Mouse (Mus musculus): ENCODE measurements around the gene Mmd.

Gene Mmd

GRCm38 (mm10) chr11:90249025-90249650 lies at the start of gene Mmd:
Mmd (plus strand) TSS chr11:90249456.
- DNase-seq (ENCODE audit: low spot score), result peak; percentile 98

- DNase-seq (ENCODE audit: low spot score), result no peak
Observed at GRCm38 (mm10) chr11:90200826-90201225, 48.4 kb upstream of the Mmd start.

- DNase-seq (ENCODE audit: low spot score), result no peak
Observed at GRCm38 (mm10) chr11:90214246-90214645, 35.0 kb upstream of the Mmd start.

GRCm38 (mm10) chr11:90220022-90220645 lies 29.1 kb upstream of the Mmd start:
- no peak for DNase-seq (ENCODE audit: low spot score)

GRCm38 (mm10) chr11:90220750-90221149 lies 28.5 kb upstream of the Mmd start:
- DNase-seq (ENCODE audit: low spot score), result no peak

- no peak for DNase-seq (ENCODE audit: low spot score)
Observed at GRCm38 (mm10) chr11:90224914-90225470, 24.3 kb upstream of the Mmd start.

GRCm38 (mm10) chr11:90227000-90227922 lies 22.0 kb upstream of the Mmd start:
- DNase-seq (ENCODE audit: low spot score), result no peak

GRCm38 (mm10) chr11:90228251-90228949 lies 20.9 kb upstream of the Mmd start:
- DNase-seq (ENCODE audit: low spot score), result no peak

GRCm38 (mm10) chr11:90229800-90230199 lies 19.5 kb upstream of the Mmd start:
- DNase-seq (ENCODE audit: low spot score), result no peak

GRCm38 (mm10) chr11:90230671-90231070 lies 18.6 kb upstream of the Mmd start:
- no peak for DNase-seq (ENCODE audit: low spot score)

- DNase-seq (ENCODE audit: low spot score), result no peak
Observed at GRCm38 (mm10) chr11:90231631-90232030, 17.6 kb upstream of the Mmd start.

- no peak for DNase-seq (ENCODE audit: low spot score)
Observed at GRCm38 (mm10) chr11:90232685-90233084, 16.6 kb upstream of the Mmd start.

- no peak for DNase-seq (ENCODE audit: low spot score)
Observed at GRCm38 (mm10) chr11:90235221-90235620, 14.0 kb upstream of the Mmd start.

GRCm38 (mm10) chr11:90237616-90238015 lies 11.6 kb upstream of the Mmd start:
- no peak for DNase-seq (ENCODE audit: low spot score)

GRCm38 (mm10) chr11:90238657-90239056 lies 10.6 kb upstream of the Mmd start:
- no peak for DNase-seq (ENCODE audit: low spot score)

GRCm38 (mm10) chr11:90240652-90241330 lies 8.5 kb upstream of the Mmd start:
- peak; percentile 34 for DNase-seq (ENCODE audit: low spot score)

- DNase-seq (ENCODE audit: low spot score), result no peak
Observed at GRCm38 (mm10) chr11:90241874-90242273, 7.4 kb upstream of the Mmd start.

GRCm38 (mm10) chr11:90243300-90243699 lies 6.0 kb upstream of the Mmd start:
- no peak for DNase-seq (ENCODE audit: low spot score)

- no peak for DNase-seq (ENCODE audit: low spot score)
Observed at GRCm38 (mm10) chr11:90245630-90246029, 3.6 kb upstream of the Mmd start.

- DNase-seq (ENCODE audit: low spot score), result no peak
Observed at GRCm38 (mm10) chr11:90246676-90247075, 2.6 kb upstream of the Mmd start.

GRCm38 (mm10) chr11:90247793-90248192 lies 1.5 kb upstream of the Mmd start:
- no peak for DNase-seq (ENCODE audit: low spot score)

All from urinary bladder, postnatal 14 days (tissue).